Mouse (Mus musculus): ENCODE results near the gene Myh2.

Gene Myh2

GRCm38 (mm10) chr11:67151651-67152630 lies 18.9 kb upstream of the Myh2 start:
- in situ Hi-C loops (cut with MboI; ENCODE audit: low sequenced_read_pairs), result no loop called here

- in situ Hi-C loops (cut with MboI; ENCODE audit: low sequenced_read_pairs), result no loop called here
Measured at GRCm38 (mm10) chr11:67153123-67153522, 17.7 kb upstream of the Myh2 start.

- in situ Hi-C loops (cut with MboI; ENCODE audit: low sequenced_read_pairs), result no loop called here
Measured at GRCm38 (mm10) chr11:67153843-67154242, 17.0 kb upstream of the Myh2 start.

GRCm38 (mm10) chr11:67155650-67156049 lies 15.2 kb upstream of the Myh2 start:
- in situ Hi-C loops (cut with MboI; ENCODE audit: low sequenced_read_pairs), result no loop called here

GRCm38 (mm10) chr11:67160131-67160530 lies 10.7 kb upstream of the Myh2 start:
- in situ Hi-C loops (cut with MboI; ENCODE audit: low sequenced_read_pairs), result no loop called here

GRCm38 (mm10) chr11:67163701-67164100 lies 7.1 kb upstream of the Myh2 start:
- in situ Hi-C loops (cut with MboI; ENCODE audit: low sequenced_read_pairs), result no loop called here

- in situ Hi-C loops (cut with MboI; ENCODE audit: low sequenced_read_pairs), result no loop called here
Measured at GRCm38 (mm10) chr11:67164851-67165250, 6.0 kb upstream of the Myh2 start.

GRCm38 (mm10) chr11:67169301-67169700 lies 1.5 kb upstream of the Myh2 start:
- in situ Hi-C loops (cut with MboI; ENCODE audit: low sequenced_read_pairs), result no loop called here

GRCm38 (mm10) chr11:67172439-67172838 lies 1.6 kb downstream of the Myh2 start:
- in situ Hi-C loops (cut with MboI; ENCODE audit: low sequenced_read_pairs), result no loop called here

GRCm38 (mm10) chr11:67176376-67176775 lies 5.5 kb downstream of the Myh2 start:
- in situ Hi-C loops (cut with MboI; ENCODE audit: low sequenced_read_pairs), result no loop called here

- in situ Hi-C loops (cut with MboI; ENCODE audit: low sequenced_read_pairs), result no loop called here
Measured at GRCm38 (mm10) chr11:67190316-67190715, 19.5 kb downstream of the Myh2 start.

- in situ Hi-C loops (cut with MboI; ENCODE audit: low sequenced_read_pairs), result no loop called here
Measured at GRCm38 (mm10) chr11:67190814-67191213, 20.0 kb downstream of the Myh2 start.

- in situ Hi-C loops (cut with MboI; ENCODE audit: low sequenced_read_pairs), result no loop called here
Measured at GRCm38 (mm10) chr11:67191496-67191895, 20.7 kb downstream of the Myh2 start.

GRCm38 (mm10) chr11:67199321-67199720 lies 28.5 kb downstream of the Myh2 start:
- in situ Hi-C loops (cut with MboI; ENCODE audit: low sequenced_read_pairs), result no loop called here

- in situ Hi-C loops (cut with MboI; ENCODE audit: low sequenced_read_pairs), result no loop called here
Measured at GRCm38 (mm10) chr11:67199752-67200151, 28.9 kb downstream of the Myh2 start, which contains the start of gene Myh1. TSS of gene Myh1 (plus strand) at chr11:67200052.

GRCm38 (mm10) chr11:67204766-67205165 lies 33.9 kb downstream of the Myh2 start:
- in situ Hi-C loops (cut with MboI; ENCODE audit: low sequenced_read_pairs), result no loop called here

- in situ Hi-C loops (cut with MboI; ENCODE audit: low sequenced_read_pairs), result no loop called here
Measured at GRCm38 (mm10) chr11:67221803-67222202, 51.0 kb downstream of the Myh2 start.

GRCm38 (mm10) chr11:67224466-67224865 lies 53.6 kb downstream of the Myh2 start:
- in situ Hi-C loops (cut with MboI; ENCODE audit: low sequenced_read_pairs), result no loop called here

GRCm38 (mm10) chr11:67228731-67229130 lies 57.9 kb downstream of the Myh2 start:
- in situ Hi-C loops (cut with MboI; ENCODE audit: low sequenced_read_pairs), result no loop called here

- in situ Hi-C loops (cut with MboI; ENCODE audit: low sequenced_read_pairs), result no loop called here
Measured at GRCm38 (mm10) chr11:67229166-67229565, 58.3 kb downstream of the Myh2 start.

GRCm38 (mm10) chr11:67229946-67230345 lies 59.1 kb downstream of the Myh2 start:
- in situ Hi-C loops (cut with MboI; ENCODE audit: low sequenced_read_pairs), result loop anchor here (10.0 kb wide), 1 partner anchor 115 kb away; no protein-coding TSS in a partner anchor

- in situ Hi-C loops (cut with MboI; ENCODE audit: low sequenced_read_pairs), result loop anchor here (10.0 kb wide), 1 partner anchor 121 kb away; no protein-coding TSS in a partner anchor
Measured at GRCm38 (mm10) chr11:67235639-67236358, 65.0 kb downstream of the Myh2 start.
